Mouse (Mus musculus) lung, postnatal 0 days (tissue): Measurements from ENCODE around the gene Jmjd8.

Experiments used
- CTCF ChIP-seq: IDR thresholded peaks from 2 replicates; pipeline ENCODE4 v1.5.1; 2016; ENCODE audit warnings: antibody characterized with exemption, mild to moderate bottlenecking
- EP300 ChIP-seq: IDR thresholded peaks from 2 replicates; pipeline ENCODE4 v1.6.1; 2016; ENCODE audit warnings: antibody characterized with exemption, mild to moderate bottlenecking, control low read depth

DNA sequence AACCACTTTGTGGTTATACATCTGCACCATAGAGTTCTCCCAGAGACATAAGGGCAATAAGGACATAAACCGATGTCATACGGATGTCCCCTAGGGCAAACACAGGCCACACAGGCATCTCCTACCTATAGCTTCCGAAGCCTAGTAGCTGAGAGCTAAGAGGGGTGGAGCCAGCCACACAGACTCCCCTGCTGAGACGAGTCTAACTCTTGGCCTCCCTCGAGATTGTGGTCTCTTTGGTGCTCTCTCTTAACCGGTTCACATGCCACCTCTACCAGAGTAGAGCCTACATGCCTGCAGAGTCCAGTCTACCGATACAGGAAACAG, 38.8 kb downstream of the Jmjd8 start:
- TF ChIP-seq CTCF (no peak), EP300 (no peak)
